Mouse (Mus musculus) brain, adult 2 months (tissue): ENCODE measurements around the gene Fam131b.

Experiments
- DNase-seq: peaks from one replicate; pipeline ENCODE4 v3.0.0; 2011; ENCODE audit warnings: low read depth, low spot score

Fam131b gene

DNA sequence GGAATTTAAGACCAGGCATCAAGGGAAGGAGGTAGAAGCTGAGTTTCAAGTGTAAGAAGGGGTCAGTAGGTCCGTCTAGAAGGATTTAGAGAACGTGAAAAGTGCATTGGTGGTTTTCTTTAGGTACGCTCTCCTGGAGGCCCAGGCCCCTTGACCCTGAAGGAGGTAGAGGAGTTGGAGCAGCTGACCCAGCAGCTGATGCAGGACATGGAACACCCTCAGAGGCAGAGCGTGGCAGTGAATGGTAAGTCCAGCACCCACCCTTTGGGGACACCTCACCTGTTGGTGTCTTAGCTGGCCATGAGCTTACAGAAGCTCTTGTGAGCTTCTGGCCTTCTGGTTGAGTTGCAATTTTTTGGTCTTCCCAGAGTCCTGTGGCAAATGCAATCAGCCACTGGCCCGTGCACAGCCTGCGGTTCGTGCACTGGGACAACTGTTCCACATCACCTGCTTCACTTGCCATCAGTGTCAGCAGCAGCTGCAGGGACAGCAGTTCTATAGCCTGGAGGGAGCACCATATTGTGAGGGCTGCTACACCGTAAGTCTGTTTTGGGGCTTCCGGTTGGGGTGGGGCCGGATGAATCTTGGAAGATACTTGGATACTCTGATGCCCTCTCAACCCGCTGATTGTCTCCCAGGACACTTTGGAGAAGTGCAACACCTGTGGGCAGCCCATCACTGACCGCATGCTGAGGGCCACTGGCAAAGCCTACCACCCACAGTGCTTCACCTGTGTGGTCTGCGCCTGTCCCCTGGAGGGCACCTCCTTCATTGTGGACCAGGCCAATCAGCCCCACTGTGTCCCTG, 31.6 kb upstream of the Fam131b start:
- DNase-seq, result no peak

DNA sequence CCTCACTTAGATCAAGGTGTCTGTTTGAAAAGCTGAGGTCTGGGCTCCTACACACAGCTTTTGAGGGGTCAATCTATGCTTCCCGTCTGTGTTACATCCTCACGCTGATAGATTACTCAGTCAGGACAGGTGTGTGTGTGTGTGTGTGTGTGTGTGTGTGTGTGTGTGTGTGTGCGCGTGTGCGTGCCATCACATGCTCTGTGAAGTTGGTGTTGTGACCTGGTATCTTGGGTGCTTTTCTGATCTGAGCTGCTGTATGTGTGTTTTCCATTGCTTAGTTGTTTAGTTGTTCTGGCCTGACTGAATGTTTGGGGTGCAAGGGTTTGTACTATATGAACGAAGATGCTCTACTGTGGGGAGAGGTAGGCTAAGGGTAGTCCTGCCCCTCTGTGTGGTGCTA, 30.9 kb upstream of the Fam131b start:
- no peak for DNase-seq

DNA sequence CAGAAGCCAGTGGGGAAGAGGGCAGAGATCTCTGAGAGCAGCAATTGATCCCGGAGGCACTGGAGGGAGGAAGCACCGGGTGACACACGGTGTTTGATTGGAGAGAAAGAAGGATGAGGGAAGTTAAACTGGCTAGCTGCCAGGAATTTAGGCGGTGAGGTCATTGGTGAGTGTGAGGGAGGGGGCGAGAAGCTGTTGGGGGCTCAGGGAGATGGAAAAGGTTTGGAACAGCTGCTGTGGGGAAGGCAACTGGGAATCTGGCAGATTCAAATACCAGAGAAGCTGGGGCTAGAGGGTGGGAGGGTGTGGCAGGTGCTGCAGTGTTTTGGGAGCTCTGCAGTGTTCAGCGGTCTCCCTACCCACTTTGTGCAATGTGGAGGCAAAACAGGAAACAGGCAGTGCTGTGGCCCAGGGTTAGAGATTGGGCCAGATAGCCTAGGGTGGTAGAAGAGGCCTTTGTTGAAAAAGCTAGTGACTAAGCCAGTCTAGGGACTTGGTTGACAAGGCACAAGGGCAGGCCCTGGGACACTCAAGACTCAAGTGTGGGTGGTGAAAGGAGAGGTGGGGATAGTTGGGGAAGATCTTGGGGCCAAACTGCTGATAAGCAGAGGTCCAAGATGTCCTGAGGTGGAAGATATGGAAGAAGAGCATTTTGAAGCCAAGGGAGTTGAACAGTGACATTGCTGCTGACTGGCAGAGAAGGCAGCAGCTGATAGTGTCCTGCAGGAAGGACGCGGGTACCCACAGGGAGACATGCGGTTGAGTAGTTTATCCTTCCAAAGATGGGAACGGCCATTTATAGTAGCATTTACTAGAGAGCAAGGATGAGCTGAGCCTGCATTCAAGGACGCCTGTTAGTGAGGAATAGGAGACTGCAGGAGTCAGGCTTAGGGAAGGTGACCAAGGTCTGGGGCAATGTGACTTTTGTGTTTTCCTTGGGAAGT, 29.9 kb upstream of the Fam131b start:
- peak; percentile 80 for DNase-seq

DNA sequence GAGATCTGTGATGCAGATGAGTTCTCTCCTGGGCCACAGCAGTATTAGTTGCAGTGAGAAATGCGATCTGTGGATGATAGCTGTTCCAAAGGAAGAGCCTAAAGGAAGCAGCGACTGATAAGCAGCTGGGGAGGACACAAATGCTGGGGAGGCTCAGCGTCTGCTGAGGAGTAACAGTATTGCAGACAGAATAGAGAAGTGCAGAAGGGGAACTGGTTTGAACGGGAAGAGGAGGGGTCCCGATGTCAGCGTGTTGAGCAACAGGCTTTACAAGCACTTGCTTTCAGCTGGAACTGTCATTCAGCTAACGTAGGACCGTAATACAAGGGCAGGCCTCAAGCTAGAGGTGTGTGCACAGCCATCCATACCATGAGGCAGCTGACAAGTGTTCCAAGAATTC, 28.7 kb upstream of the Fam131b start:
- peak; percentile 49 for DNase-seq

DNA sequence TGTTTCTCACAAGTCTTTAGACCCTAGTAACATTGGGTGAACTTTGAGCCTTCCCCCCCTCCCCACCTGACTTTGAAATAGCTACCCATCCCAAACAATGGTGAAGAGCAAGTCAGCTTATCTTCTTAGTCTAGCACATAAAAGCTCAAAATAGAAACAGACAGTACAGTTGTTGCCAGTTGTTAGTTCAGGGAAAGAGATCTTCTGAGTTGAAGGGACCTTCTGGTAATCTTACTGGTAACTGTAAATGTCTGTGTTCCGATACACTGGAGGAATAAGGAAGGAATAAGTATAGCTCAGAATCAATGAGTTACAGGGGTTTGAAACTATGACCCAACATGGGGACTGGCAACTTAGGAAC, 28.0 kb upstream of the Fam131b start:
- no peak for DNase-seq

DNA sequence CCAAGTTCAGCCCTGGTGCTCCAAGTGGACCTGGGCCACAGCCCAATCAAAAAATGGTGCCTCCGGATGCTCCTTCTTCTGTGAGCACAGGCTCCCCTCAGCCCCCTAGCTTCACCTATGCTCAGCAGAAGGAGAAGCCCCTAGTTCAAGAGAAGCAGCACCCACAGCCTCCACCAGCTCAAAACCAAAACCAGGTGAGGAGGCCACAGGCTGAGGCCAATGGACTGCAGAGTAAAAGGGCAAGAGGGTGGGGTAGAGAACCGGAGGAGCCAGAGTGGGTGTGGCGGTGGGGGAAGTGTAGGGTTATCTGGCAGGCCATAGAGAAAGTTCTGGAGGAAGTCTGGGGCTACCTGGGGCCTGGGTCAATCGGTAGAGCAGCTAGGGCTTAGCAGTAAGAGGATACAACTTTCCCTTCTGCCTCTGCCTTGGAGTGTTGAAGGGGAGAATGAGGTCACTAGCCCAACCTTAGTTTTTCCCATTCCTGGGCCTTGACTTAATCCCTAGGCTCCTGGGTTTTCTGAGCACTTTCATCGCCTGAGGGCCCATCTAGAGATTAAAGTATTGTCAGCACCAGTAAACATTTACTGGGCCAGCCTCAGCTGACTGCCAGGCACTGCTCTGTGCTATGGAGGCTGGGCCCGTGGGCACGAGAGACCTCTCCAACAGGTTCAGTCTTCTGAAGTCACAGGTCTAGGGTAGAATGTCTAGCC, 27.5 kb upstream of the Fam131b start:
- DNase-seq, result no peak

DNA sequence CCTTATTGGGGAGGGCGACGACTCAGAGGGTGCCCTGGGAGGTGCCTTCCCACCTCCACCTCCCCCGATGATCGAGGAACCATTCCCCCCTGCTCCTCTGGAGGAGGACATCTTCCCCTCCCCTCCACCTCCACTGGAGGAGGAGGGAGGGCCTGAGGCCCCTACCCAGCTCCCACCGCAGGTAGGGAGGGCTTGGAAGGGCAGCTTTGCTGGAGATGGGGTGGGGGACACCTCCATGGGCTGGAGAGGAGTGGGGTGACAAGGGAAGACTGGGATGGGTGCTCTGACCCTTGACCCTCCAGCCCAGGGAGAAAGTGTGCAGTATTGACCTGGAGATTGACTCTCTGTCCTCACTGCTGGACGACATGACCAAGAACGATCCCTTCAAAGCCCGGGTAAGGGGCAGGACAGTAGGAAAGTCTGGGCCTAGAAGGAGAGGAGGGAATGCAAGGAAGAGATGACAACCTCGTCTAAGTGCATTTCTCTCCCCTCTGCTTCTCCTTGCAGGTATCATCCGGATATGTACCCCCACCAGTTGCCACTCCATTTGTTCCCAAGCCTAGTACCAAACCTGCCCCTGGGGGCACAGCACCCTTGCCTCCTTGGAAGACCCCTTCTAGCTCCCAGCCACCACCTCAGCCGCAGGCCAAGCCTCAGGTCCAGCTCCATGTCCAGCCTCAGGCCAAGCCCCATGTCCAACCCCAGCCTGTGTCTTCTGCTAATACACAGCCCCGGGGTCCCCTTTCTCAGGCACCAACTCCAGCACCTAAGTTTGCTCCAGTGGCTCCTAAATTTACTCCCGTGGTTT, 26.7 kb upstream of the Fam131b start:
- DNase-seq, result no peak

DNA sequence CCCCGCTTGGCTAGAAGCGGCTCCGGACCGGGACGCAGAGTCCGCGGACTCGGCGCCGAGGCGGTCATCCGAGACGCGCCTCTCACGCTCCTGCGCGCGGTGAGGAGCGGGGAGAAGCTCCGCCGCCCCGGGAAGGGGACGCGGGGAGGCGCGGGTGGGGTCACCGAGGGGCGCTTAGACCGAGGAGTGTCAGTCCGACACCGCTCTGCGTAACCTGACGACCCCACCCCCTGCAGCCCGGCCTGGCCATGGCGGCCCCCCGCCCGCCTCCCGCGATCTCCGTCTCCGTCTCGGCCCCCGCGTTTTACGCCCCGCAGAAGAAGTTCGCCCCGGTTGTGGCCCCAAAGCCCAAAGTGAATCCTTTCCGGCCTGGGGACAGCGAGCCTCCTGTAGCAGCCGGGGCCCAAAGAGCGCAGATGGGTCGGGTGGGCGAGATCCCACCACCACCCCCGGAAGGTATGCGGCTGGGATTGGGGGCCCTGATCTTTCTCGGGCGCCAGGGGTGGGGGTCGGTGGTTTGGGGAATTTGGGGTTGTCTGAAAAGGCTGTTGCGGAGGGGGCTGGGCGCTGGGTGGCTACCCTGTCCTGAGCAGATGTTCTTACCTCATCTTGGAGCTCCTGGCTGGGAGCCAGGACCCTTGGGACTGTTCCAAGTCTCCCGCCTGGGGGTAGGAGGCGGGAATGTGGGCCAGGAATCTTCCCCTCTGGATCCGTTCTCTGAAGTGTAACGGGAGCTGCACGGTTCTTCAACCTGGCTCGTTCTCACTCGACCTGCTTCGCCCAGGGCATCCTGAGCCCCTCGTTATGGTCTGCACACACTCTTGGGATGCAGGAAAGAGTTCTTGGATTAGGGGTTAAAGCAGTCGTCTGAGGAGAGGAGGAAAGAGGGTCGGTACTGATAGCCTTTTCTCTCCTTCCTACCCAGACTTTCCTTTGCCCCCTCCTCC, 25.9 kb upstream of the Fam131b start:
- DNase-seq, result peak; percentile 77

DNA sequence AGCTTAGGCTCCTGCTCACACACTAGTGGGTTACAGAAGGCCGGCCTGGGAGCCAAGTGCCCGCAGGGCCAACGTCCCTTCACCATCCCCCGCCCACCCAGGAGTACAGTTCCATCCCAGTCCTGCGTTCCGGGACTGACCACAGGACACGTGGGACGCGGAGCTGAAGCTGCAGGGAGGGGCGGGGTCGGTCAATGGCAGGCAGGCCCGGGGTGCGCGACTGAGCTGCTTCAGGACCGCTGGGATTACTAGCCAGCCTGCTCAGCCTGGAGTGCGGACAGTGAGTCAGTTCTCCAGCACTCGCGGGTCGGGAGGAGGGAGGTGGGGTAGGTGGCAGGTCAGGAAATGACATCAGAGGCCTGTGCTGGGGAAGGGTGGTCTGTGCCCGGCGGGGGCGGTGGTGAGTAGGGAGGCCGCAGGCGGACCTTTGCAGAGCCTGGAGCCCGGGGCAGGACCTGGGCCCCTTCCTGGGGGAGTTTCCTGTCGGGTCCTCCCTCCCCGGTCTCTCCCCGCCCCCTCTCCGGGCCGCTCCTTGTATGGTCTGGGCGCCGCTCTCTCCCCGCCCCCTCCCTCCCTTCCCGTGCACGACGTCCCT, 25.1 kb upstream of the Fam131b start, which contains the start of gene Zyx:
Gene Zyx (plus strand): TSS at position 205 of the 595 bp plus-strand sequence.
- peak; percentile 96 for DNase-seq

DNA sequence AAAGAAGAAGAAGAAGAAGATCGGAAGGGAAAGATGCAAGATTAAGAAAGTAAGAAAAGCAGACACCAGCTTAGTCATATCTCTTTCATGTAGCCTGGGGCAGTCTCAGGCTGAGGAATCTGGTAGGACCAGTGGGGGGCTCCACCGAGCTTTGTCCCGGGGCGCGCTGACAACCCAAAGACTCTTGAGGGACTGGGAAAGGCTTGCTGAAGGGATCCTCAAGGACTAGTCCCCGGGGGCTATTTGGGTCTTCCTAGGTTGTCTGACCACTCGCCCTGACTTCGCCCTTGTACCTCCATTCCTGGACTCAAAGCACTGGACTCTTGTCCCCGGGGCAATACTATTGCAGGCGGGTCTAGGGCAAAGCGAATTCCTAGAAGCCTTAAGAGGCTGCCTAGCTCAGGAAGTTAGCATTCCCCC, 24.6 kb upstream of the Fam131b start:
- peak; percentile 87 for DNase-seq

DNA sequence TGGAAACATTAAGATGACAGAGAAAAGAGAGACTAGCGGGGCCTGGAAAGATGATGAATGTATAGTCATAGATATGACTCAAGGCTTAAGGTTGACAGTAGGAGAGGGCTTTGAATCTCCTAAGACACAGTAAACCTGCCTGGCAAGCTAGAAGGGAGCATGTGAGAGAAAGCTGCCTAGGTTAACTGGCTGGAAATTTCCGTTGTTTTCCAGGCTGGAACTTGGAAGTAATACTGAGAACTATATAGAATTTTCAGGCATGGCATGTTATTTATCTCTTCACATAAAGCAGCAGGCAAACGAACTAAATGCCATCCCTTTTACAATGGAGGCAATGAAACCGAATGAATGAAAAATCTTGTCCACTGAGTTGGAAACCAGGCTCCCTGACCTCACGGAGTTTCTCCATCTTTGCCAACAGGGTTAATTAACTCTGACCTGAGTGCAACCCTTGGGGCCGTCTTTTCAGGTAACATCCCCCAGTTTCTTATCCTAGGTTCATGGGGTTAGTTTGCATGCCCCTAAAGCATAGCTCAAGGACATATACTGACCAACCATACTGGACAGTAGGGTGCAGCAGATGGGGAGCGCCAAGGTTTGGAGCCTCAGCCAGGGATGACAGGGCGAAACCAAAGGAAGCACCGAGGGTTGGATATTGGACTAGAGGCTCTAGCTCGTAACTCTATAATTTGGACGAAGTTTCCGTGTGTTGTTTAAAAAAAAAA, 24.0 kb upstream of the Fam131b start:
- DNase-seq, result peak; percentile 69

DNA sequence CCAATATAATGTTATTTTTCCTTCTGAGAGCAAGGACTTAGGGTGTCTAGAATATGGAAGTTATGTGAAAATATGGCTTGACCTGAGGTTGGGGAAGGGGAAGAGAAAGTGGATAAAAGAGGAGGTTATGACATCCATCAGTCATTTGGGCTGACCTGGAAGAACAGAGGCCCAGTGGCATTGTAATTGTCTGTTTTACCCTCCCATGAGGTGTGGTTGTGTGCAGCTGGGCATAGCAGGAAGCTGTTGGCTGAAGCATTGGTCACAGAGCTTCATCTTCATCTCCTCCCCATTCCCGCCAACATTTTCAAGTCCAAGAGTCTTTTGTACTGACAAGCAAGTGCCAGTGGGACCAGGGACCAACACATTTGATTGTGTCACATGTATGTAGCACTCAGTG, 19.8 kb upstream of the Fam131b start:
- no peak for DNase-seq

DNA sequence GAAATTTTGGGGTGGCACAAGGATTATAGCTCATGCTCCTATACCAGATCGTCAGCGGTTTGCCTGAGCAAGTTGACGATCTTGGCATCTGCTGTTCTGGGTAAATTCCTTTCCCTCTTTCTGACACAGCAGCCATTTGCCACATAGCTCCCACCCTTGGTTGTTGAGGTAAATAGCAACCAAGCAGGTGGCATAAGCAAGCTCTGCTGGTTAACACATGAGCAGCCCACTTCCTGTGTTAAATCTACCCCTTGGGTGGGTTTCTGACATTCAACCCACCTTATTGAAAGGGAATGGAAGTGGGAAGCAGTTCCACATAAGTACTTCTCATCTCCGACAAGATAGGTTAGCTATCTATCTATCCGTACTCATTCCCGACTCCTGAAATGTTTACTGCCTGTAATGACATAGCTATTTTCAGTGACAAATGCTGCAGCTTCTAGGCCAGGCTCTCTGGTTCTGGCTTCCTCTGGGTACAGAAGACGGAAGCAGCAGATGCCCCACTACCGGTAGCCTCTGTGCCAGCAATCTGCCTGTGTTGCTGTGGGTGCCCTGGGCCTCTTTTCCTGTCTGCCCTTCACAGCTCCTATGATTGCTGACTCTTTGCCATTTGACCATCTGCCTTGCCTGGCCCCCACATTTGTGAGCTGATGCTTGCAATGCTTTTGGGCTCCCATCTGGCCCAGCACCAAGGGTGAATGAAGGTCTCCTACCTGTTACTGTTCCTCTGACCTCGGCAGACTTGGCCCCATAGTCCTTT, 19.1 kb upstream of the Fam131b start:
- peak; percentile 99 for DNase-seq

DNA sequence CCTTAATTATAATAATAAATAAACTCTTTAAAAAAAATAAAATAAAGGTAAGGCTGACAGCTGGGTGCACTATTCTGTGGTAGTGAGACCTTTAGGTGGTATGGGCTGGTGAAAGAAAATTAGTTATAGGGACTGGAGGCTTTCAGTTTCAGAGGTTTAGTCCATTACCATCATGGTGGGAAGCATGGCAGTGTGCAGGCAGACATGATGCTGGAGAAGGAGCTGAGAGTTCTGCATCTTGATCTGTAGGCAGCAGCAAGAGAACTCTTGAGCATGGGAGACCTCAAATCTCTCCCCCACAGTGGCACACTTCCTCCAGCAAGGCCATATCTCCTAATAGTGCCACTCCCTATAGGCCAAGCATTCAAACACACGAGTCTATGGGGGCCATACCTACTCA, 17.7 kb upstream of the Fam131b start:
- no peak for DNase-seq

DNA sequence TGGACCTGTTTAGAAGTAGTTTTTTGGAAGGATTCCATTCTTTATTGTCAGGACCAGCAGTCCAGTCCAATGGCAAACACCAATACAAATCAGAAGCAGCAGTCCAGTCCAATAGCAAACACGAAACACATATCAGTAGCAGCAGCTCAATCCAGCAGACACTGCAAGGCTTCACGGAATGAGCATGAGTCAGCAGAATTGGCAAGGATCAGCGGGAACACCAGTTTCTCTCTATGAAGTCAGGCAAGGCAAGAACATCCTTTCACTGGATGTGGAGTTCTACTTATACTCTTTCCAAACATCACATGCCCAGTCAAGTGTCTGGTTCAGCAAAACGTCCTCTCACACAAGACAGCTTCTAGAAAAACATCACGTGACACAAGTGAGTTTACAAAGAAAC, 15.5 kb upstream of the Fam131b start:
- DNase-seq, result peak; percentile 83

DNA sequence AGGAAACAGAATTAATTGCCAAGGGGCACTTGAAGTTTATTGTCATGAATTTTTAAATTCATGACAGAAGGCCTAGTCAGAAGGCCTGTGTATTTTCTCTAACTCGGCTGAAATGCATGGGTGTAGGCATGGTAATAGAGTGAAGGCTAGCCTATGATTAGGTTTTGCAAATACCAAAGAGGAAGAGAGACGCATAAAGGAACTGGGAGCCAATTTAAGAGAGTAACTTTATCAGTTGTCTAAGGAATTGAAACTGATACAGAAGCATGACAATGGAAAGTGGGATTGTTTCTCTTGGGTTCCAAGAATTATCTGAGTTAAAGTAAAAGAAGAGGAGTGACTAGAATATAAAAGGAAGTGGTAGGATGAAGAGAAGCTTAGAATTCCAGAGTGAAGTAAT, 14.7 kb upstream of the Fam131b start:
- no peak for DNase-seq

DNA sequence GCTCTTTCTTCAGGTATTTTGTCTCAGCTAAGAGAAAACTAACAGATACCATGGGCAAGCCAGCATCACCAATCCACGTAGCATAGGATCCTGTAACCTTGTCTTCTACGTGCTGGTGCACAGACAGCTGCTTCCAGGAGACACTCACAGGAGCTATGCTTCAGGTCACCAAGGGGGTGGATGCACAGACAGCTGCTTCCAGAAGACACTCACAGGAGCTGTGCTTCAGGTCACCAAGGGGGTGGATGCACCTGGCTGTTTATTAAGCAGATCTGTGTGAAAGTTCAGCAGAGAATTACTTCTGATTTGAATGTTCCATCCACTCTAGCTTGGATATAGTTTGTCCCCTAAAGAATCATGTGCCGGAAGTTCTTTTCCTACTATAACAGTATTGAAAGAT, 6.5 kb upstream of the Fam131b start:
- no peak for DNase-seq

DNA sequence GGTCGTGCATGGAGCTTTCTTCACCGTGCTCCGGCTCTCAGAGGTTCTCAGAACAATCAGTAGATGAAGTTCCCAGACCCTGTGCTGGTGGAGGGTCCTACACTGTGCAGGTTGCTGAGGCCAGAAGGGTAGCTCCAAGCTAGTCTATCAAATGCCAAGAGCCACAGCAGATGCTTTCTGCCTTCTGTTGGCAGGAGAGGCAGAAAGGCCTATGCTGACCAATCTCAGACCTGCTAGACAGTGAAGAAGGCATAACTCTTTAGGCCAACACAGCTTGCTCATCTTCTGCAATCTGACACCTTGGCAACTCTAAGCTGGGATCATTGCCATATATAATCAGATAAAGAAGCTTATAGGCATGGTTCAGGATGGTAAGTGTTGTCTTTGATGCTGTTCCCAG, 5.8 kb upstream of the Fam131b start:
- DNase-seq, result peak; percentile 91
